Mouse (Mus musculus): ENCODE results near the gene Gm49366.

GRCm38 (mm10) chr12:84101493-84101845 lies 62.7 kb downstream of the Gm49366 start:
- TF ChIP-seq POLR2A (IDR thresholded peaks at IDR 0.05; ENCODE audit: low read depth, low read length), result no peak
- TF ChIP-seq CTCF (IDR thresholded peaks at IDR 0.05; ENCODE audit: extremely low read depth, insufficient read length, insufficient replicate concordance, low read depth, low read length), result no peak
